Mouse (Mus musculus): ENCODE measurements at regions not wholly inside any gene's neighbourhood (a gene's known extent, or its start where the extent isn't known, plus 50 kb on each side); places are given as distances from the start of the nearest gene placed in this dataset.

GRCm38 (mm10) chr13:91274131-91274530 is 50.4 kb upstream of the Atg10 start:
- Histone ChIP-seq H3K4me3 (ENCODE audit: low read depth, low read length) (no peak overlapping the region), H3K27me3 (ENCODE audit: insufficient read depth, low read length) (no peaks in the 10 kb centered on the region), H3K9me3 (ENCODE audit: low read length) (no peaks in the 10 kb centered on the region), H3K4me1 (ENCODE audit: insufficient read depth) (no peaks in the 10 kb centered on the region), H3K4me2 (ENCODE audit: low read depth) (no peak overlapping the region), H3K36me3 (ENCODE audit: insufficient read depth) (no peaks in the 10 kb centered on the region), H3K9ac (no peak overlapping the region), H3K27ac (ENCODE audit: low read depth, low read length) (peak overlapping the region; percentile 36; the same call in 1 of the 2 replicates)
- no peak for TF ChIP-seq CTCF (IDR thresholded peaks at IDR 0.05; ENCODE audit: low read depth)
- DNase-seq (peak; percentile 31), ATAC-seq (peak; percentile 88)
- 48% methylated on average over 1 of the region's 1 CpGs for WGBS

DNA sequence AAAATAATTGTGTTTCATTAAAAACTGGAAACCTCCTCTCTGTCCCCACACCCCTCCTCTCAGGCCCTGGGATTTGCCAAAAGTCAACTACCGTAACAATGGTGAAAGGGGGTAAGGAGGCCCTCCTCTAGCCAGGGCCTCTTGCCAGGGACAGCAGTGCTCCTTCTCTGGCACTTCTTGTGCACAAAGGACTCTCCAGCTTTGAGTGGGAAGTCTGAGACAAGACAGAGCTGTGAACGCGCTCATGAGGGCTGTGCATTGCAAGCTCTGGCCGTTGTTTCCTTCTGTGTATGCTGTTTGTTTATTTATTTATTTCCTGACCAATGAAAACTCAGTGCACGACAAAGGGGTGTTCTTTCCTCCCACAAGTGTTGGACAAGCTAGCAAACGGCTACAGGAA is 50.8 kb upstream of the Atg10 start:
- DNase-seq (peak; percentile 35), ATAC-seq (peak; percentile 75)
- H3K27ac ChIP-seq (ENCODE audit: low read depth, low read length): 0 out of 2 replicates have a peak overlapping the region, but pooled peaks have one; percentile 36
- H3K36me3 ChIP-seq (ENCODE audit: insufficient read depth): no peaks in the 10 kb centered on the region
- no peaks in the 10 kb centered on the region for H3K4me1 ChIP-seq (ENCODE audit: insufficient read depth)
- no peaks in the 10 kb centered on the region for H3K9me3 ChIP-seq (ENCODE audit: low read length)
- TF ChIP-seq CTCF (IDR thresholded peaks at IDR 0.05; ENCODE audit: low read depth): no peak
- H3K4me2 ChIP-seq (ENCODE audit: low read depth): no peak overlapping the region
- H3K4me3 ChIP-seq (ENCODE audit: low read depth, low read length): no peak overlapping the region
- H3K27me3 ChIP-seq (ENCODE audit: insufficient read depth, low read length): no peaks in the 10 kb centered on the region
- H3K9ac ChIP-seq: no peak overlapping the region
- WGBS: 50% methylated on average over 6 of the region's 6 CpGs

DNA sequence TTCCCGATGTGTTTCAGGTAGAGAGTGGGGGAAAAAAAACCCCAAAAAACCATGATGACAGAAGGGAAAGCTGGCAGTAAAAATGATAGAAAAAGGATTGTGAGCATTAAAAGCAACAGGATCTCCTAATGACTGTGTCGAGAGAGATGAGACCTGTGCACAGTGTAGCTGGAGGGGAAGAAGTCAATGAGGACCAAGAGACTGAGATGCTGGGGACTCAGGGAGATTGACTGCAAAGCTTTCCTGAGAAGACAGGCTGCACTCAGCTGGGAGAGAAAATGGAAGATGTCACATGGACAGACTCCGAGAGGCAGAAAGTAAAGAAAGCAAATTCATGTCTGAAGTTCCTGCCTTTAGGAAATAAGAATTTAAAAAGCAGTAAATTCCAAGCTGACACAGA is 55.7 kb upstream of the Atg10 start:
- Histone ChIP-seq H3K4me2 (ENCODE audit: low read depth) (no peak overlapping the region), H3K4me1 (ENCODE audit: insufficient read depth) (no peaks in the 10 kb centered on the region), H3K36me3 (ENCODE audit: insufficient read depth) (no peaks in the 10 kb centered on the region), H3K9me3 (ENCODE audit: low read length) (no peaks in the 10 kb centered on the region), H3K27ac (ENCODE audit: low read depth, low read length) (no peak overlapping the region), H3K27me3 (ENCODE audit: insufficient read depth, low read length) (no peaks in the 10 kb centered on the region), H3K4me3 (ENCODE audit: low read depth, low read length) (no peak overlapping the region), H3K9ac (no peak overlapping the region)
- TF ChIP-seq CTCF (IDR thresholded peaks at IDR 0.05; ENCODE audit: low read depth): no peak
- peak; percentile 10; the same call in 1 of the 2 replicates for ATAC-seq
- DNase-seq: no peak
- WGBS: 69% methylated on average over 3 of the region's 3 CpGs

- Histone ChIP-seq H3K27me3 (ENCODE audit: insufficient read depth, low read length) (no peaks in the 10 kb centered on the region), H3K9me3 (ENCODE audit: low read length) (no peaks in the 10 kb centered on the region), H3K9ac (no peak overlapping the region), H3K36me3 (ENCODE audit: insufficient read depth) (no peaks in the 10 kb centered on the region), H3K4me3 (ENCODE audit: low read depth, low read length) (no peak overlapping the region), H3K4me2 (ENCODE audit: low read depth) (no peak overlapping the region), H3K27ac (ENCODE audit: low read depth, low read length) (no peak overlapping the region), H3K4me1 (ENCODE audit: insufficient read depth) (no peaks in the 10 kb centered on the region)
- no peak for TF ChIP-seq CTCF (IDR thresholded peaks at IDR 0.05; ENCODE audit: low read depth)
- ATAC-seq: no peak
- no peak for DNase-seq
- WGBS: 77% methylated on average over 7 of the region's 7 CpGs
Observed at GRCm38 (mm10) chr13:91295552-91296170, 71.9 kb upstream of the Atg10 start.

- DNase-seq (peak; percentile 56), ATAC-seq (peak; percentile 92)
- H3K27ac ChIP-seq (ENCODE audit: low read depth, low read length): no peak overlapping the region
- H3K4me2 ChIP-seq (ENCODE audit: low read depth): no peak overlapping the region
- no peaks in the 10 kb centered on the region for H3K27me3 ChIP-seq (ENCODE audit: insufficient read depth, low read length)
- TF ChIP-seq CTCF (IDR thresholded peaks at IDR 0.05; ENCODE audit: low read depth): no peak
- 44% methylated on average over 5 of the region's 5 CpGs for WGBS
- H3K4me3 ChIP-seq (ENCODE audit: low read depth, low read length): no peak overlapping the region
- H3K36me3 ChIP-seq (ENCODE audit: insufficient read depth): no peaks in the 10 kb centered on the region
- H3K4me1 ChIP-seq (ENCODE audit: insufficient read depth): no peaks in the 10 kb centered on the region
- H3K9me3 ChIP-seq (ENCODE audit: low read length): no peaks in the 10 kb centered on the region
- no peak overlapping the region for H3K9ac ChIP-seq
Observed at GRCm38 (mm10) chr13:91296521-91297160, 72.9 kb upstream of the Atg10 start.

- DNase-seq (no peak), ATAC-seq (no peak)
- Histone ChIP-seq H3K27me3 (ENCODE audit: insufficient read depth, low read length) (no peaks in the 10 kb centered on the region), H3K27ac (ENCODE audit: low read depth, low read length) (no peak overlapping the region), H3K4me1 (ENCODE audit: insufficient read depth) (no peaks in the 10 kb centered on the region), H3K36me3 (ENCODE audit: insufficient read depth) (no peaks in the 10 kb centered on the region), H3K4me2 (ENCODE audit: low read depth) (no peak overlapping the region), H3K9ac (no peak overlapping the region), H3K9me3 (ENCODE audit: low read length) (no peaks in the 10 kb centered on the region), H3K4me3 (ENCODE audit: low read depth, low read length) (no peak overlapping the region)
- WGBS: 81% methylated on average over 1 of the region's 1 CpGs
- no peak for TF ChIP-seq CTCF (IDR thresholded peaks at IDR 0.05; ENCODE audit: low read depth)
Observed at GRCm38 (mm10) chr13:91301849-91302248, 78.1 kb upstream of the Atg10 start.

DNA sequence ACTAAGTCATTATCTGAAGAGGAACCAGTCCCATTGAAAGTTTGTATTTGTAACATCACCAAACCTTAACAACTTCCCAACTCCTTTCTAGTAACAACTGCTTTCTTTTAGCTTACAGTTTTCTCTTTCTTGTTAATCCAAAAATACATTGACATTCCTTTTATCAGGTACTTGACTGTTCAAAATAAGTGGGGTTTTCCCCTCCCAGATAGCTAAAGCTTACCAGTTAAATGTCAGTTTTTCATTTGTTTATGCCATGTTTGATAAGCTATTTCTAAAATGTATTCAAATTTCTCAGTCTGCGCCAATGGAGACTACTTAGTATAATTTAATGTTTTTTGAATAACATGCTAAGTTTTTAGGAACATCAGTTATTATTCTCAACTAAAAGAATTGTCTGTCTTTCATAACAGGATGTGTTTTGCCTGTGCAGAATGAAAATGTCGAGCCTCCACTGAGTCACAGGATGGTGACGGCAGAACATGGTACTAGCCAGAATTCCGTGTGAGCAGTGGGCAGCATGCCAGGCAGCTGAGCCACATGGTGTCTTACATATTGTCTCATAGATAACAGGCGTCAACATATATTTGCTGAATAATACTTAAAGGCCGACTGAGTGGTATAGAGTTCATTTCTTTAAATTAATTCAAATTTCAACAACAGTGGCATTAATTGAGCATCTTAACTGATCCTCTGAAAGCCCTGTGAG is 82.1 kb upstream of the Atg10 start:
- no peaks in the 10 kb centered on the region for H3K4me1 ChIP-seq (ENCODE audit: insufficient read depth)
- no peaks in the 10 kb centered on the region for H3K27me3 ChIP-seq (ENCODE audit: insufficient read depth, low read length)
- no peak overlapping the region for H3K4me2 ChIP-seq (ENCODE audit: low read depth)
- H3K27ac ChIP-seq (ENCODE audit: low read depth, low read length): no peak overlapping the region
- H3K4me3 ChIP-seq (ENCODE audit: low read depth, low read length): no peak overlapping the region
- DNase-seq: peak; percentile 56
- H3K9ac ChIP-seq: no peak overlapping the region
- no peaks in the 10 kb centered on the region for H3K36me3 ChIP-seq (ENCODE audit: insufficient read depth)
- peak; percentile 80 for ATAC-seq
- no peak for TF ChIP-seq CTCF (IDR thresholded peaks at IDR 0.05; ENCODE audit: low read depth)
- 37% methylated on average over 6 of the region's 6 CpGs for WGBS
- H3K9me3 ChIP-seq (ENCODE audit: low read length): no peaks in the 10 kb centered on the region
